Mouse (Mus musculus) neural tube, embryonic 10.5 days (tissue): ENCODE measurements around the gene Pde1a.

Experiments used
- DNase-seq: peaks from one replicate; pipeline ENCODE4 v3.0.0-alpha.2; 2017; ENCODE audit warnings: low spot score; ENCODE audit errors: extremely low spot score

The Pde1a gene

GRCm38 (mm10) chr2:80046751-80047513, 82.3 kb downstream of the Pde1a start:
- no peak for DNase-seq

DNA sequence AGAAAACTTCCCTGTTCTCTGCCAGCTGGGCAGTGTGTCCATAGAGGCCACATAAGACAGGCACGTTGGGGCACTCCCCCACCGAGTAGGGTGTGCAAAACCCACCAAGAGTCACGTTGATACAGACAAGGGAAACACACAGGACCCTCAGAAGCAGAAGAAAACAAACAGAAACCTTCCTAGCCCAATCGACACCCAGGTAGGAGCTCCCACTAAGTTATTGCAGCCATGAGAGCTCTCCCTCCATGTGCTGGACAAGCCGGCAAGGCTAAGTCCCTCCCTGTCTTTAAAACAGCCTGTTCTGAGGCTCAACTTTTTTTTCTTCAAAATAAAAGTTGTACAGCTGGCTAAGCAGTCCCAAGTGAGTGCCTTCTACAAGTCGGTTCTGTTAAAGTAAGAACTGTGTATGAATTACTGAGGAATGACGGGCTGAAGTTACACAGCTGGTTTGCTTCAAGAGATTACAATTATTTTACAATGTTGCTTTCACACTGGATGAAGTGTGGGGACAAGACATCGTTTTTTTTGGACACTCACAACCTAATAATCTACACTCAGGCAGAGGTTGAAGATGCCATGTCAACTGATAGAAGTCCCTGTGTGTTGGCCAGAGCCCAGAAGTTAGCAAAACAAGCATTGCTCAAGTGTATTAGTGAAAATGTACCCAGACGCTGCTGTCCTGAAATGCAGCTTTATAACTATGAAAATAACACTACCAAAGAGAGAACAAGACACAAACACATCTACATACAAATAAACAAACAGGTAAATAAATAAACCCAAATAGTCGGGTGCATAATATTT, 90.4 kb downstream of the Pde1a start:
- DNase-seq, result no peak

GRCm38 (mm10) chr2:80037971-80038370, 91.3 kb downstream of the Pde1a start:
- no peak for DNase-seq

GRCm38 (mm10) chr2:80029051-80029450, 100.2 kb downstream of the Pde1a start:
- DNase-seq, result no peak

DNA sequence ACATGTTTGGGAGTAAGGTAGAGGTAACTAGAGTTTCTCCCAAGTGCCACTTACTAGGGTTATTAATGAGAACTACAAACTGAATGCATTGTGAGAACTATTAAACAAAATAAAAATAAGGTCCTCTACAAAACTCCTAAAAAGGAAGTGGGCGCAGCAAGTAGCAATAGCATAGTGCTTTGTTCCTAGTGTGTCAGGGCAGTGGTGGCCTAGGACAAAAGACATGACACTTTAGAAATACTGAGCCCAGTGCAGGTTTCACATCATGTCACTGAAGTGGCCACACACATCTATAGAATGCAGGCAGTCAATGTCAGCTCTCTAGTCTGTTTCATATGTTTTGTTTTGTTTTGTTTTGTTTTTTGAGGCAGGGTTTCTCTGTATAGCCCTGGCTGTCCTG, 103.2 kb downstream of the Pde1a start:
- DNase-seq, result no peak

GRCm38 (mm10) chr2:80025597-80025996, 103.7 kb downstream of the Pde1a start:
- DNase-seq, result no peak

- no peak for DNase-seq
Observed at GRCm38 (mm10) chr2:80025038-80025437, 104.2 kb downstream of the Pde1a start.

DNA sequence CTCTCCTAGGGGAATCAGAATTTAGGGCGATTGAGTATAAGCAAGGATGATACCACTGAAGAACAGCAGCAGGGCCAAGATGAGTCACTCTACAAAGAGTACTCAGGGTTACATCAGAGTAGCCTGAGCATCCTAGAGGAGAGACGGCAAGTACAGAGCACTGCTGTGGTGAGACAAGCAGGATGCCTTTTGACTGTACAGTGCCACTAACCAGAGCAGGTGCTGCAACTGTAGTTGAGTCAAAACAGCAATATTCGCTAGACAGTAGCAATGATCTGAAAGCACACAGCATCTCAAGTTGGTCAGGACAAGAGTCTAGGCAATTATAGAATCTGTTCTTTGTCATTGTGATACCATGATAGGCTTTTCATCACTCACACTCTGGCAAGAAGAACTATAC, 115.1 kb downstream of the Pde1a start:
- DNase-seq, result no peak

- no peak for DNase-seq
Observed at GRCm38 (mm10) chr2:80013060-80013459, 116.2 kb downstream of the Pde1a start.

DNA sequence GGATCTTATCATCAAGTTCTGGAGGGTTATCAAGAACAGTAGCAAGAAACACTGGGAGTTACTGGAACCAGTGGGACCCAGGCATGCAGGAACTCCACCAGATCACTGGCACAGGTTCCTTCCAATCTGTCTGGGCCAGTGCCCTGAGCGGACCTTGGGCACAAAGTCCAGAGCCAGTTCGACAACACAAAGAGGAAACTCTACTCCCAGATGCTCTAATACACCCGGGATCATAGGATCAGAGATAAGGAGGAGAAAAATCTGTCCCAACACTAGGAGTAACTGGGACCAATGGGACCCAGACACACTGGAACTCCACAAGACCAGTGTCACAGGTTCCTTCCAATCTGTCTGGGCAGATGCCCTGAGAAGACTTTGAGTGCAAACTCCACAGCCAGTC, 130.1 kb downstream of the Pde1a start:
- no peak for DNase-seq

GRCm38 (mm10) chr2:79998460-79998859, 130.8 kb downstream of the Pde1a start:
- no peak for DNase-seq

DNA sequence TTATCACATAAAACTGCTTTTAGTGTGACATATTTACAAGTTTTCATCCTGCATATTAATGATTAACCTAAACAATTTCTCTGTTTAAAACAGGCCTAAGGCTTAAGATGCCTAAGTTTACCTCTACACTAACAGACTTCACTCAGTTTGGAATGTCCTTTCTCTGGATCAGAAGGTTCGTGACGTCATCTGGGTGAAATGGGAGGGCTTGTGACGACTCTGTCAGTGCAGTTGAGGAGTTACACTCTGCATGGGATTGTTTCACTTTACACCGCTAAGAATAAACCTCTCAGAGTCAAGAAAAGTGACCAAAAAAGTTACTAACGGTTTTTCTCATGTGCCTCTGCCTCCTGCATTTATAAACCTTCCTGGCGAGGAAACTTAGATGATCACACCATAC, 137.6 kb downstream of the Pde1a start:
- no peak for DNase-seq

GRCm38 (mm10) chr2:79983778-79984177, 145.5 kb downstream of the Pde1a start:
- DNase-seq, result no peak

- no peak for DNase-seq
Observed at GRCm38 (mm10) chr2:79983222-79983632, 146.0 kb downstream of the Pde1a start.

- DNase-seq, result no peak
Observed at GRCm38 (mm10) chr2:79981781-79982180, 147.5 kb downstream of the Pde1a start.

DNA sequence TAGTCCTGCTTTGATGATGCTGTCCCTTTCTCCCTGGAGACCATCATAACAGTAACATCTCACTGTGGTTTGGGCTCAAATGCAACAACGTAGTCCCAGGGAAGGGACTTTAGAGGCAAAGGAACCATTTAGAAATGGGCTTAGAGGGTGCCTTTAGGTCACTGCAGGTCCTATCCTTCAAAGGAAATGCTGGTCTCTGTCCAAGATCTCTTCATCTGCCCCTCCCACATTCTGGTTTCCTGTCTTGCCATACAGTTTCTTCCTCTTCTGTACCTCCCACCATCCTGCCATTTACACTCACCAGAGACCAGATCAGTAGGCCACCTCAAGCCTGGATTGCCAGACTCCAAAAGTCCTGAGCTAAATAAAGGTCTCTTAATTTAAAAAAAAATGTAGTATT, 150.3 kb downstream of the Pde1a start:
- DNase-seq, result no peak

DNA sequence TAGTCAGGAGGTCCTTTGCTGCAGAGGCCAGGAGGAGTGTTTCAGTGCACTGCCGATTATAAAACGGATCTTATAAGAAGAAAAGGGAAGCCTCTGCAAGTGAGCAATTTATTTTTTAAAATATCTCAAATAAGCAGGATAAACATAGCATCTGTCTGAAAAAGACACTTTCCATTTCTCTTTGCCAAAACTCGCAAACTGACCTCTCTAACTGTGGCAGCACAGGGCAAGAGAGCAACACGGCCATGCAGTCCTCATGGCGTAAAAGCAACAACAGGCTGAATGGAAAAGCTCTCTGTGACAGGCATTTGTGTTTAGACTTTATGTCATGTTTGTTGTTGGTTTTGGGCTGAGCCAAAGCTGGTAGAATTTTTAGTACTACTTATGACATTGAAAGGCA, 152.0 kb downstream of the Pde1a start:
- no peak for DNase-seq

DNA sequence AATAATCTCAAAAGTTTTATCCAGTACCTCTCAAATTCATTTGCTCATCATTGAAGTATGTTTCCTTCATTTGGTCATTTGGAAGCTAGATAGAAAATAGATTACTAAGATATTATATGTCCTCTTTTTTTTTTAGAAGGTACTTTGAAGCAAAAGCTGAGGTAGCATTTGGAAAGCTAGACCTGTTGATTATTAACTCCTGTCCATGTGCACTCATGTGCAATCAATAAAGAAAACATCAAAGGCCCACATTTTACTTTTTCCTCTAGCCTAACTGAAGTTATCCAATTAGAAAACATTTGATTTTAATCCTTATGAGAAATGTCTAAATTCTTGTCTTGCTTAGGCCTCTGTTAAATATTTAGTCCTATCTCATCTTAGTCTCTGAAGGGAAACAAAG, 153.3 kb downstream of the Pde1a start:
- DNase-seq, result no peak

DNA sequence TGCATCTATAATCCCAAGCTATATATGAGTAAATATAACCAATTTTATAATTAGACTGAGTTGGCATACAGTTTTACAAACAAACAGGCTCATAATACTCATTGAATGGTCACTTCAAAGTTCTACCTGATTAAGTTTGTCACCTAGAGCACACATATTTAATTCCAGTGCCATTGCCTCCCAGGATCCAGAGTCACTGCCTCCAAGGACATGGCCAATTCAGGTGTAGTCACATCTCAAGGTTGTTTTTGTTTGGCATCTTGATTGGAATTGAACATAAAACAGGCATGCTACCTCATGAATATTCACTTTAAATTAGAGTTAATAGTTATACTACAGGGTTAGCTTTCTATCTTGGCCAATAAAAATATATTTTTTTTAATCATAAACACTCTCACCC, 157.0 kb downstream of the Pde1a start:
- DNase-seq, result no peak

DNA sequence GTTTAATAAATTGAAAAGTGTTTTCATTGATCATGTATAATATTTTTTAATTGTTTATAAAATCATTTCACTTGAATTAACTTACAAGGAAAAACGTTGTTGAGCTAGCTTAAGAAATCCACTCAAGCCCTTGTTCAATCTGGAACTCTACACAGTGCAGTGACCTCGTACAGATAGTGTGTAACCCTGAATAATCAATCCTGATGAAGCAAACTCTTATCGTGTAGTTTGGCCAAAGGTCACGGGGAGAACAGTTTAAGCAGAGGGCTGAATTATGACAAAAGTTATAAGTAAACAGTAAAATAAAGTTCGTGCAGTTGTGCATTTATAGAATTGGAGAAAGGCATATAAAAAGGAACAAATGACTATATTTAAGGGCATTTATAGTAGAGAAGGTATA, 159.7 kb downstream of the Pde1a start:
- no peak for DNase-seq

DNA sequence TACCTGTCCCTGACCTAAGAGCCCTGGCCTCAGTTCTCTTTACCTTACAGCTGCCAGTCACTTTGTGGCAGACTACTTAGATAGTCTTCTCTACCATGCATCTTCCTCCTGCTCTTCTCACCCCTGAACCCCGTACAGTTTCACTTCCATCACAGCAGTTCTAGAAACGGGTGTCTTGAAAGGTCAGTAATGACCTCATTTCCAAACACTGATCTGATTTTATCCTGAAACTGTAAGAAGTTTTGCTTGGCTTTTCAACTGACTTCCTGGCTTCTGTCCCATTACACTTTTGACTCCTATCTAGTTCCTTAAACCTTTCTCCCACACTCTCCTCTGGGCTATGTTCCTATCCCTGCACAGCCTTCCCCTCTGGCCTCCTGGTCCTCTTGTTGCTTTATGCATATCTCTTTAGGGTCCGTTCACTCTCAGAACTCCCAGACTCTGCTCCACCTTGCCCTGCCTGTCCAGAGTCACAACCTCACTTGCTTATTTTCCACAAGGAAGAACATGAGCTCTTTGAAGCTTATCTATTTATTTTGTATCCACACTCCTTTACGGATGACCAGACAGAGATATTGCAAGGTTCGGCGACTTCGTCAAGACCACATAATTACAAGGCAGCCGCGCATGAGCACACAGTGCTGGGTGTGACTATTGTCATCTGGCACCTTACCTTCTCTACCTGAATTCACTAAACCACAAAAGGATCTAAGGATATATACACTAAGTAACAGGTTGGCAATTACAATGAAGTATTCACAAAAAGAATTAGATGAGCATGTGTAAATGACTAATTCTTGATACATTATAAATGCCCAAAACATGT, 162.4 kb downstream of the Pde1a start:
- DNase-seq, result no peak

- DNase-seq, result no peak
Observed at GRCm38 (mm10) chr2:79966086-79966485, 163.2 kb downstream of the Pde1a start.
